Mouse (Mus musculus): ENCODE measurements at regions not wholly inside any gene's neighbourhood (a gene's known extent, or its start where the extent isn't known, plus 50 kb on each side); places are given as distances from the start of the nearest gene placed in this dataset.

GRCm38 (mm10) chr10:111670666-111671065 is 164.6 kb downstream of the Phlda1 start:
- Histone ChIP-seq H3K36me3 (ENCODE audit: control insufficient read depth, insufficient read depth) (no peaks in the 10 kb centered on the region), H3K4me2 (ENCODE audit: low read depth, low read length) (no peak overlapping the region), H3K27me3 (ENCODE audit: control insufficient read depth, insufficient read depth, low read depth, low read length) (no peaks in the 10 kb centered on the region), H3K4me3 (ENCODE audit: low read depth, low read length) (no peak overlapping the region), H3K4me1 (ENCODE audit: control insufficient read depth, low read depth, low read length) (no peaks in the 10 kb centered on the region), H3K9ac (ENCODE audit: low read depth, low read length) (no peak overlapping the region), H3K9me3 (replicated peaks; ENCODE audit: control insufficient read depth, low read length) (no peaks in the 10 kb centered on the region), H3K27ac (ENCODE audit: low read length) (no peak overlapping the region)
- ATAC-seq (ENCODE audit: low read depth): no peak
- 63% methylated on average over 14 of the region's 14 CpGs for WGBS (ENCODE audit: insufficient replicate concordance)

- no peaks in the 10 kb centered on the region for H3K36me3 ChIP-seq (ENCODE audit: control insufficient read depth, insufficient read depth)
- H3K9ac ChIP-seq (ENCODE audit: low read depth, low read length): no peak overlapping the region
- no peaks in the 10 kb centered on the region for H3K9me3 ChIP-seq (replicated peaks; ENCODE audit: control insufficient read depth, low read length)
- no peaks in the 10 kb centered on the region; the same call in none of the 2 replicates for H3K4me1 ChIP-seq (ENCODE audit: control insufficient read depth, low read depth, low read length)
- WGBS (ENCODE audit: insufficient replicate concordance): 22% methylated on average over 12 of the region's 12 CpGs
- no peak for ATAC-seq (ENCODE audit: low read depth)
- H3K4me3 ChIP-seq (ENCODE audit: low read depth, low read length): no peak overlapping the region
- no peak overlapping the region for H3K4me2 ChIP-seq (ENCODE audit: low read depth, low read length)
- H3K27ac ChIP-seq (ENCODE audit: low read length): no peak overlapping the region
- H3K27me3 ChIP-seq (ENCODE audit: control insufficient read depth, insufficient read depth, low read depth, low read length): no peaks in the 10 kb centered on the region
Observed at GRCm38 (mm10) chr10:111672454-111673316, 166.6 kb downstream of the Phlda1 start.

- H3K36me3 ChIP-seq (ENCODE audit: control insufficient read depth, insufficient read depth): no peaks in the 10 kb centered on the region
- H3K9ac ChIP-seq (ENCODE audit: low read depth, low read length): no peak overlapping the region
- H3K27ac ChIP-seq (ENCODE audit: low read length): no peak overlapping the region
- no peak for ATAC-seq (ENCODE audit: low read depth)
- H3K4me1 ChIP-seq (ENCODE audit: control insufficient read depth, low read depth, low read length): no peaks in the 10 kb centered on the region; the same call in none of the 2 replicates
- no peak overlapping the region for H3K4me2 ChIP-seq (ENCODE audit: low read depth, low read length)
- no peaks in the 10 kb centered on the region for H3K27me3 ChIP-seq (ENCODE audit: control insufficient read depth, insufficient read depth, low read depth, low read length)
- H3K9me3 ChIP-seq (replicated peaks; ENCODE audit: control insufficient read depth, low read length): no peaks in the 10 kb centered on the region
- no peak overlapping the region for H3K4me3 ChIP-seq (ENCODE audit: low read depth, low read length)
Observed at GRCm38 (mm10) chr10:111673317-111673610, 167.2 kb downstream of the Phlda1 start.

- Histone ChIP-seq H3K27me3 (ENCODE audit: control insufficient read depth, insufficient read depth, low read depth, low read length) (no peaks in the 10 kb centered on the region), H3K27ac (ENCODE audit: low read length) (no peak overlapping the region), H3K9me3 (replicated peaks; ENCODE audit: control insufficient read depth, low read length) (no peaks in the 10 kb centered on the region), H3K4me1 (ENCODE audit: control insufficient read depth, low read depth, low read length) (no peaks in the 10 kb centered on the region; the same call in none of the 2 replicates), H3K36me3 (ENCODE audit: control insufficient read depth, insufficient read depth) (no peaks in the 10 kb centered on the region), H3K4me2 (ENCODE audit: low read depth, low read length) (no peak overlapping the region), H3K9ac (ENCODE audit: low read depth, low read length) (no peak overlapping the region), H3K4me3 (ENCODE audit: low read depth, low read length) (no peak overlapping the region)
- 7% methylated on average over 4 of the region's 4 CpGs for WGBS (ENCODE audit: insufficient replicate concordance)
- ATAC-seq (ENCODE audit: low read depth): 0 out of 2 replicates have a peak, but pooled peaks have one; percentile 27
Observed at GRCm38 (mm10) chr10:111676255-111676654, 170.2 kb downstream of the Phlda1 start.

GRCm38 (mm10) chr10:111680919-111681318 is 174.8 kb downstream of the Phlda1 start:
- Histone ChIP-seq H3K27me3 (ENCODE audit: control insufficient read depth, insufficient read depth, low read depth, low read length) (no peaks in the 10 kb centered on the region; the same call in 1 of the 2 replicates), H3K4me2 (ENCODE audit: low read depth, low read length) (no peak overlapping the region), H3K9ac (ENCODE audit: low read depth, low read length) (no peak overlapping the region), H3K9me3 (replicated peaks; ENCODE audit: control insufficient read depth, low read length) (no peaks in the 10 kb centered on the region), H3K27ac (ENCODE audit: low read length) (no peak overlapping the region), H3K4me3 (ENCODE audit: low read depth, low read length) (no peak overlapping the region), H3K36me3 (ENCODE audit: control insufficient read depth, insufficient read depth) (no peaks in the 10 kb centered on the region), H3K4me1 (ENCODE audit: control insufficient read depth, low read depth, low read length) (no peaks in the 10 kb centered on the region; the same call in none of the 2 replicates)
- WGBS (ENCODE audit: insufficient replicate concordance): 37% methylated on average over 4 of the region's 4 CpGs
- ATAC-seq (ENCODE audit: low read depth): no peak

GRCm38 (mm10) chr10:111684409-111685346 is 178.6 kb downstream of the Phlda1 start:
- Histone ChIP-seq H3K4me2 (ENCODE audit: low read depth, low read length) (no peak overlapping the region), H3K36me3 (ENCODE audit: control insufficient read depth, insufficient read depth) (no peaks in the 10 kb centered on the region), H3K4me1 (ENCODE audit: control insufficient read depth, low read depth, low read length) (no peaks in the 10 kb centered on the region), H3K27me3 (ENCODE audit: control insufficient read depth, insufficient read depth, low read depth, low read length) (no peaks in the 10 kb centered on the region; the same call in 1 of the 2 replicates), H3K27ac (ENCODE audit: low read length) (no peak overlapping the region), H3K9ac (ENCODE audit: low read depth, low read length) (no peak overlapping the region), H3K4me3 (ENCODE audit: low read depth, low read length) (no peak overlapping the region), H3K9me3 (replicated peaks; ENCODE audit: control insufficient read depth, low read length) (no peaks in the 10 kb centered on the region)
- no peak for ATAC-seq (ENCODE audit: low read depth)
- WGBS (ENCODE audit: insufficient replicate concordance): 49% methylated on average over 10 of the region's 10 CpGs

GRCm38 (mm10) chr10:111686585-111686984 is 180.5 kb downstream of the Phlda1 start:
- Histone ChIP-seq H3K27ac (ENCODE audit: low read length) (no peak overlapping the region), H3K27me3 (ENCODE audit: control insufficient read depth, insufficient read depth, low read depth, low read length) (no peaks in the 10 kb centered on the region; the same call in 1 of the 2 replicates), H3K4me2 (ENCODE audit: low read depth, low read length) (no peak overlapping the region), H3K4me1 (ENCODE audit: control insufficient read depth, low read depth, low read length) (no peaks in the 10 kb centered on the region), H3K9ac (ENCODE audit: low read depth, low read length) (no peak overlapping the region), H3K9me3 (replicated peaks; ENCODE audit: control insufficient read depth, low read length) (no peaks in the 10 kb centered on the region), H3K36me3 (ENCODE audit: control insufficient read depth, insufficient read depth) (no peaks in the 10 kb centered on the region), H3K4me3 (ENCODE audit: low read depth, low read length) (no peak overlapping the region)
- 61% methylated on average over 5 of the region's 5 CpGs for WGBS (ENCODE audit: insufficient replicate concordance)
- no peak for ATAC-seq (ENCODE audit: low read depth)

GRCm38 (mm10) chr10:111689587-111689986 is 183.5 kb downstream of the Phlda1 start:
- no peak for ATAC-seq (ENCODE audit: low read depth)
- Histone ChIP-seq H3K4me3 (ENCODE audit: low read depth, low read length) (no peak overlapping the region), H3K4me2 (ENCODE audit: low read depth, low read length) (no peak overlapping the region), H3K36me3 (ENCODE audit: control insufficient read depth, insufficient read depth) (no peaks in the 10 kb centered on the region), H3K9me3 (replicated peaks; ENCODE audit: control insufficient read depth, low read length) (no peaks in the 10 kb centered on the region), H3K4me1 (ENCODE audit: control insufficient read depth, low read depth, low read length) (no peaks in the 10 kb centered on the region), H3K27me3 (ENCODE audit: control insufficient read depth, insufficient read depth, low read depth, low read length) (no peaks in the 10 kb centered on the region; the same call in 1 of the 2 replicates), H3K9ac (ENCODE audit: low read depth, low read length) (no peak overlapping the region), H3K27ac (ENCODE audit: low read length) (no peak overlapping the region)
- 57% methylated on average over 10 of the region's 10 CpGs for WGBS (ENCODE audit: insufficient replicate concordance)

GRCm38 (mm10) chr10:111693762-111694161 is 187.7 kb downstream of the Phlda1 start:
- H3K27ac ChIP-seq (ENCODE audit: low read length): no peak overlapping the region

More at GRCm38 (mm10) chr10:111693762-111694161, 187.7 kb downstream of the Phlda1 start:
- Histone ChIP-seq H3K4me3 (ENCODE audit: low read depth, low read length) (no peak overlapping the region), H3K4me2 (ENCODE audit: low read depth, low read length) (no peak overlapping the region), H3K27me3 (ENCODE audit: control insufficient read depth, insufficient read depth, low read depth, low read length) (no peaks in the 10 kb centered on the region), H3K9me3 (replicated peaks; ENCODE audit: control insufficient read depth, low read length) (no peaks in the 10 kb centered on the region), H3K9ac (ENCODE audit: low read depth, low read length) (no peak overlapping the region), H3K4me1 (ENCODE audit: control insufficient read depth, low read depth, low read length) (no peaks in the 10 kb centered on the region), H3K36me3 (ENCODE audit: control insufficient read depth, insufficient read depth) (no peaks in the 10 kb centered on the region)
- ATAC-seq (ENCODE audit: low read depth): no peak

Measured in liver, embryonic 16.5 days (tissue).